ENCODE assay signal across 8 mouse cellular contexts in genomic region chr7:131409321-131409987, GRCm38 (mm10). TPM values are rescaled to one million over a fixed set of nuclear protein-coding genes. Genes with fewer than 3 reads are reported as not detected.
A peak's percentile ranks its signal among the peaks of the same experiment; 100 is the strongest.
DNase-seq lines count a peak whose midpoint lies in the region; ATAC-seq and TF ChIP-seq lines count a peak whose summit lies in the region.

No protein-coding gene starts in this region.

- ATAC-seq in CD4-positive, CD25-positive, alpha-beta regulatory T cell, adult 4 months: no peak
- no peak for ATAC-seq in embryonic facial prominence, embryonic 11.5 days (replicated peaks; ENCODE audit: insufficient number of reproducible peaks, low FRiP score, low TSS enrichment, low read depth)
- ATAC-seq in hindbrain, embryonic 15.5 days (ENCODE audit: low FRiP score, low read depth): 0 out of 2 replicates have a peak, but pooled peaks have one; percentile 9
- ATAC-seq in lung, postnatal 0 days: no peak

- 5% methylated on average over 16 of the region's 16 CpGs for WGBS in embryonic facial prominence, embryonic 11.5 days
- 6% methylated on average over 16 of the region's 16 CpGs for WGBS in hindbrain, embryonic 15.5 days
- WGBS in lung, postnatal 0 days: 3% methylated on average over 16 of the region's 16 CpGs

- no peak for TF ChIP-seq CTCF in lung, postnatal 0 days (IDR thresholded peaks at IDR 0.05)

- H3K4me3 ChIP-seq in embryonic facial prominence, embryonic 11.5 days (ENCODE audit: low read depth, low read length): peak overlapping the region; percentile 88
- peak overlapping the region; percentile 99 for H3K4me3 ChIP-seq in hindbrain, embryonic 15.5 days
- peak overlapping the region; percentile 93 for H3K4me3 ChIP-seq in lung, postnatal 0 days (ENCODE audit: low read depth, low read length)

- H3K9me3 ChIP-seq in embryonic facial prominence, embryonic 11.5 days (replicated peaks; ENCODE audit: control insufficient read depth, low read length): no peaks in the 10 kb centered on the region
- no peaks in the 10 kb centered on the region for H3K9me3 ChIP-seq in hindbrain, embryonic 15.5 days
- H3K9me3 ChIP-seq in lung, postnatal 0 days (ENCODE audit: low read length): no peaks in the 10 kb centered on the region

- peak; percentile 9 for DNase-seq in CD4-positive, CD25-positive, alpha-beta regulatory T cell, adult 2 months (ENCODE audit: low read depth, low spot score)
- peak; percentile 11 for DNase-seq in CD4-positive helper T cell, adult 2 months (ENCODE audit: low read depth, low spot score)
- peak; percentile 49 for DNase-seq in embryonic facial prominence, embryonic 11.5 days (ENCODE audit: low spot score)
- peak; percentile 64 for DNase-seq in lung, postnatal 0 days (ENCODE audit: low spot score)
- no peak for DNase-seq in urinary bladder, postnatal 36 days (ENCODE audit: low spot score in 2 of 2)
- no peak for DNase-seq in natural killer cell, adult 2 months (ENCODE audit: low spot score in 2 of 2)

- H3K4me2 ChIP-seq in embryonic facial prominence, embryonic 11.5 days (ENCODE audit: low read depth, low read length): peak overlapping the region; percentile 63
- H3K4me2 ChIP-seq in hindbrain, embryonic 15.5 days: peak overlapping the region; percentile 77
- peak overlapping the region; percentile 75 for H3K4me2 ChIP-seq in lung, postnatal 0 days (replicated peaks; ENCODE audit: low read depth, low read length)

- TF ChIP-seq EP300 in lung, postnatal 0 days (IDR thresholded peaks at IDR 0.05): no peak

- no peak overlapping the region for H3K27ac ChIP-seq in embryonic facial prominence, embryonic 11.5 days (replicated peaks; ENCODE audit: low read depth, low read length)
- H3K27ac ChIP-seq in hindbrain, embryonic 15.5 days (replicated peaks): peak overlapping the region; percentile 82
- H3K27ac ChIP-seq in lung, postnatal 0 days (ENCODE audit: low read length): peak overlapping the region; percentile 87

- H3K27me3 ChIP-seq in embryonic facial prominence, embryonic 11.5 days (ENCODE audit: control insufficient read depth, insufficient read depth, low read length): no peaks in the 10 kb centered on the region
- H3K27me3 ChIP-seq in hindbrain, embryonic 15.5 days: no peaks in the 10 kb centered on the region
- H3K27me3 ChIP-seq in lung, postnatal 0 days (replicated peaks; ENCODE audit: insufficient read depth, low read length): no peaks in the 10 kb centered on the region

- no peaks in the 10 kb centered on the region for H3K4me1 ChIP-seq in embryonic facial prominence, embryonic 11.5 days (ENCODE audit: control insufficient read depth, insufficient read depth, low read length)
- peaks cover 36% of the 10 kb centered on the region for H3K4me1 ChIP-seq in hindbrain, embryonic 15.5 days (replicated peaks)
- H3K4me1 ChIP-seq in lung, postnatal 0 days (ENCODE audit: insufficient read depth, low read depth, low read length): peaks cover 14% of the 10 kb centered on the region; the same call in 1 of the 2 replicates

- peak overlapping the region; percentile 92 for H3K9ac ChIP-seq in embryonic facial prominence, embryonic 11.5 days (replicated peaks; ENCODE audit: low read length)
- H3K9ac ChIP-seq in hindbrain, embryonic 15.5 days: peak overlapping the region; percentile 95
- H3K9ac ChIP-seq in lung, postnatal 0 days (replicated peaks; ENCODE audit: low read depth): peak overlapping the region; percentile 97

- no peaks in the 10 kb centered on the region for H3K36me3 ChIP-seq in embryonic facial prominence, embryonic 11.5 days (replicated peaks; ENCODE audit: control insufficient read depth, insufficient read depth, low read depth, low read length)
- no peaks in the 10 kb centered on the region for H3K36me3 ChIP-seq in hindbrain, embryonic 15.5 days
- no peaks in the 10 kb centered on the region for H3K36me3 ChIP-seq in lung, postnatal 0 days (ENCODE audit: insufficient read depth, low read length)

RNA-seq across cellular contexts. Expression of gene Ikzf5, which starts 0.9 kb away (rescaled TPM):
- 10 to 100 TPM; 34.7 to 39.2 TPM for polyA plus RNA-seq in CD4-positive, CD25-positive, alpha-beta regulatory T cell, adult 4 months (2017; shearing (Covaris generic))
- polyA plus RNA-seq in embryonic facial prominence, embryonic 11.5 days (2014; fragmentation: Nextera tagmentation; extraction: Ambion mirVana): 25.2 and 32.2 TPM in 2 replicates
- polyA plus RNA-seq in hindbrain, embryonic 15.5 days (2015; fragmentation: Nextera tagmentation; extraction: Ambion mirVana): 10.4 and 13.4 TPM in 2 replicates
- 9.0 and 10.3 TPM in 2 replicates for polyA plus RNA-seq in lung, postnatal 0 days (2015; fragmentation: Nextera tagmentation; extraction: Ambion mirVana)

RNA-seq across cellular contexts. Expression of gene Acadsb, which starts 0.9 kb away (rescaled TPM):
- polyA plus RNA-seq in CD4-positive, CD25-positive, alpha-beta regulatory T cell, adult 4 months (2017; shearing (Covaris generic)): 10 to 100 TPM; 55.0 to 62.7 TPM
- 104 and 113 TPM in 2 replicates for polyA plus RNA-seq in embryonic facial prominence, embryonic 11.5 days (2014; fragmentation: Nextera tagmentation; extraction: Ambion mirVana)
- polyA plus RNA-seq in hindbrain, embryonic 15.5 days (2015; fragmentation: Nextera tagmentation; extraction: Ambion mirVana): 90.0 and 100 TPM in 2 replicates
- 99.4 and 129 TPM in 2 replicates for polyA plus RNA-seq in lung, postnatal 0 days (2015; fragmentation: Nextera tagmentation; extraction: Ambion mirVana)

RNA-seq across cellular contexts. Expression of gene Pstk, which starts 38.5 kb away (rescaled TPM):
- 10 to 100 TPM; 35.4 to 39.9 TPM for polyA plus RNA-seq in CD4-positive, CD25-positive, alpha-beta regulatory T cell, adult 4 months (2017; shearing (Covaris generic))
- 66.6 and 70.0 TPM in 2 replicates for polyA plus RNA-seq in embryonic facial prominence, embryonic 11.5 days (2014; fragmentation: Nextera tagmentation; extraction: Ambion mirVana)
- polyA plus RNA-seq in hindbrain, embryonic 15.5 days (2015; fragmentation: Nextera tagmentation; extraction: Ambion mirVana): 49.0 and 51.4 TPM in 2 replicates
- polyA plus RNA-seq in lung, postnatal 0 days (2015; fragmentation: Nextera tagmentation; extraction: Ambion mirVana): 30.5 and 32.7 TPM in 2 replicates

RNA-seq across cellular contexts. Expression of gene 2310057M21Rik, which starts 46.9 kb away (rescaled TPM):
- polyA plus RNA-seq in CD4-positive, CD25-positive, alpha-beta regulatory T cell, adult 4 months (2017; shearing (Covaris generic)): 10 to 100 TPM; 16.2 to 19.7 TPM
- 23.9 and 24.2 TPM in 2 replicates for polyA plus RNA-seq in embryonic facial prominence, embryonic 11.5 days (2014; fragmentation: Nextera tagmentation; extraction: Ambion mirVana)
- polyA plus RNA-seq in hindbrain, embryonic 15.5 days (2015; fragmentation: Nextera tagmentation; extraction: Ambion mirVana): 29.3 and 30.2 TPM in 2 replicates
- 10.7 and 12.5 TPM in 2 replicates for polyA plus RNA-seq in lung, postnatal 0 days (2015; fragmentation: Nextera tagmentation; extraction: Ambion mirVana)

Comparison
In these comparisons a context has a peak if more than half of its experiments do, and no peak if none do; other contexts are left out.
1. DNase-seq: peak in CD4-positive, CD25-positive, alpha-beta regulatory T cell, adult 2 months (single experiment), CD4-positive helper T cell, adult 2 months (single experiment), embryonic facial prominence, embryonic 11.5 days (single experiment) and lung, postnatal 0 days (single experiment); none in urinary bladder, postnatal 36 days (0 of 2) and natural killer cell, adult 2 months (0 of 2).
2. Peak in every context shown above with its lines, with median percentiles within 50 percentile points of each other: H3K4me2 ChIP-seq, H3K4me3 ChIP-seq and H3K9ac ChIP-seq.